ENCODE assay signal across 11 mouse cellular contexts in the genomic region with DNA sequence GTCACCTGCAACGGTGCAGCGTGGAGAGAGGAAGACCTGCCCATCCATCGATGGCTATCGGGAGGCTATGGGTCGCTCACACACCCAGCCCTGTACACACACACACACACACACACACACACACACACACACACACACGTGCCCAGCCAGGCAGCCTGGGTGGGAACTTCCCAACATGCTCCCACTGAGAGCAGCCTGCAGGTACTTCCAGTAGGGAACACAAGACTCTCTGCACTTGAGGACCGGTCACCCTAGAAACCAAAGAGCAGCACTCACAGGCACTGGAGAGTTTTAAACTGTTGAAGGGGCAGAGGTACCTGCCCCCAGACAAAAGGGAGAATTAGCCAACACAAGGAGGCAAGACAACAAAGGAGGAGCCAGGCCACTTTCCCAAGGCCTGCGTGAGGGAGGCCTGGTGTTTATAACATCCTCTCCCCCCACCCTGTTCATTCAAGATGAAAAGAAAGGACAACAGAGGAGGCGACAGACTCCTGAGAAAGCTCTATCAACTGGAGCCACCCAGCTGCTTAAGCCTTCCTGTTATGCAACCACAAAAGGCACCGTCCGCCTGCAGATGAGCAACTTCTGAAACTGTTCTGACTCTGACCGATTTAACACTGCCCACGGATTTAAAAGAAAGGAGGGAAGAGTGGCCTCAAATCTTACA.
DNase-seq lines count a peak whose midpoint lies in the region; ATAC-seq lines count a peak whose summit lies in the region.
"Had no signal": no experiment of that assay in that cellular context is flagged by ENCODE, and none has a peak within 500 bp of the region (broad histone marks: within the 10 kb centered on the region; RNA-seq: fewer than 3 reads in every experiment).

No protein-coding gene starts in this region.

- H3K4me1 ChIP-seq in liver, embryonic 13.5 days (replicated peaks) = peaks cover 35% of the 10 kb centered on the region

- H3K36me3 ChIP-seq in liver, embryonic 13.5 days = 0 out of 2 replicates have a peak, but pooled peaks cover 2% of the 10 kb centered on the region

- WGBS in liver, embryonic 13.5 days (ENCODE audit: insufficient replicate concordance) = 27% methylated on average over 13 of the region's 13 CpGs

- no peaks in the 10 kb centered on the region for H3K9me3 ChIP-seq in liver, embryonic 13.5 days (replicated peaks)
- H3K9me3 ChIP-seq: limb, embryonic 15.5 days had no signal

- peaks cover 24% of the 10 kb centered on the region for H3K27me3 ChIP-seq in liver, embryonic 13.5 days
- H3K27me3 ChIP-seq: CH12.LX had no signal

- 0 out of 2 replicates have a peak, but pooled peaks have one; percentile 36 for ATAC-seq in liver, embryonic 13.5 days (ENCODE audit: low read depth)

- no peak overlapping the region for H3K4me3 ChIP-seq in liver, embryonic 13.5 days (replicated peaks)
- H3K4me3 ChIP-seq: limb, embryonic 15.5 days had no signal

- no peak overlapping the region for H3K27ac ChIP-seq in liver, embryonic 13.5 days
- H3K27ac ChIP-seq: limb, embryonic 15.5 days had no signal

- no peak overlapping the region for H3K9ac ChIP-seq in liver, embryonic 13.5 days
- H3K9ac ChIP-seq: limb, embryonic 15.5 days had no signal

- peak overlapping the region; percentile 50 for H3K4me2 ChIP-seq in liver, embryonic 13.5 days
- H3K4me2 ChIP-seq: limb, embryonic 15.5 days had no signal

- peak; percentile 39 to 55 for DNase-seq in frontal cortex, postnatal 36 days (ENCODE audit: low spot score in 2 of 2)
- DNase-seq in frontal cortex, postnatal 25 days (ENCODE audit: low spot score in 2 of 2) = no peak
- peak; percentile 56 for DNase-seq in right cerebral cortex, adult 2 months (ENCODE audit: low spot score in 2 of 2)
- no peak for DNase-seq in right cerebral cortex, postnatal 10 days (ENCODE audit: low spot score in 2 of 2)
- DNase-seq in liver, embryonic 13.5 days = no peak
- peak; percentile 37 for DNase-seq in retina, embryonic 14.5 days (ENCODE audit: low spot score)
- DNase-seq in B cell, adult 2 months = no peak
- DNase-seq in adrenal gland, postnatal 4 days (ENCODE audit: low spot score in 2 of 2) = no peak
- DNase-seq: cerebellum, postnatal 25 days had no signal

Comparison
In these comparisons a context has a peak if more than half of its experiments do, and no peak if none do; other contexts are left out.
1. DNase-seq: peak in frontal cortex, postnatal 36 days (2 of 2), right cerebral cortex, adult 2 months (2 of 2) and retina, embryonic 14.5 days (single experiment); none in frontal cortex, postnatal 25 days (0 of 2), right cerebral cortex, postnatal 10 days (0 of 2), liver, embryonic 13.5 days (single experiment), B cell, adult 2 months (0 of 2) and adrenal gland, postnatal 4 days (0 of 2).